Mouse (Mus musculus): ENCODE measurements around the gene Abl1.

Gene Abl1

GRCm38 (mm10) chr2:31787029-31787428, 98.9 kb downstream of the Abl1 start:
- peak; percentile 72 to 87 for DNase-seq (ENCODE audit: low spot score in 2 of 2)

DNA sequence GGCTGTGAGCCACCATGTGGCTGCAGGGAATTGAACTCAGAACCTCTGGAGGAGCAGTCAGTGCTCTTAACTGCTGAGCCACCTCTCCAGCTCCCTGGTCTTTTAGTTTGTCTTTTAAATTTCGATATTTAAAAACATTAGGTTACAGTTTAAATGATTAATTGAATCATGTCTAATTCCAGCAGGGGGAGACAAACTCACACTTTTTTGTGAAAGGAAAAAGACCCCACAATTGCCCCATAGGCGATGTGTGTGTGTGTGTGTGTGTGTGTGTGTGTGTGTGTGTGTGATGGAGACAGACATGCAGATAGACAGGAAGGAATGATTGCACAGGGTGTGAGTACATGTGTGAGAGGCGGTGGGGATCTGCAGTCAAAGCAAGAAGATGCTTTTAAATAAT, 100.1 kb downstream of the Abl1 start:
- no peak for DNase-seq (ENCODE audit: low spot score in 2 of 2)

DNA sequence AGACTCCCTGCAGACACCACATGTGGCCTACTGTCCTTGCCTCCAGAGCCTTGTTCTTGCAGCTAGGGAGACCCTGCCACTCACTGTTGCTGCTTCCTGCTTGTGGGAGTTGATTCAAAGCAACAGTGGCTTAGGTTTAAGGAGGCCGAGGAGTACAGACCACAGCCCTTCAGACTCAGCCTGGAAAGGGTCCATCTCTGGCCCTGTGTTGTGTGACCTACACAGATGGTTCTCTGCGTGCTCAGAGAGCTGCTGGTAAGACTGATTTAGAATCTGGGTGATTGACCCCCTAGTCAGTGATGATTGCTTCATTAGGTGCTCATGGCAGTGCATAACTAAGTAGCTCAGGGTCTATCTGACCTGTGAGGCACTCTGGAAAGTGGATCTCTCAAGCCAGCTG, 101.0 kb downstream of the Abl1 start:
- DNase-seq (ENCODE audit: low spot score in 2 of 2), result no peak

DNA sequence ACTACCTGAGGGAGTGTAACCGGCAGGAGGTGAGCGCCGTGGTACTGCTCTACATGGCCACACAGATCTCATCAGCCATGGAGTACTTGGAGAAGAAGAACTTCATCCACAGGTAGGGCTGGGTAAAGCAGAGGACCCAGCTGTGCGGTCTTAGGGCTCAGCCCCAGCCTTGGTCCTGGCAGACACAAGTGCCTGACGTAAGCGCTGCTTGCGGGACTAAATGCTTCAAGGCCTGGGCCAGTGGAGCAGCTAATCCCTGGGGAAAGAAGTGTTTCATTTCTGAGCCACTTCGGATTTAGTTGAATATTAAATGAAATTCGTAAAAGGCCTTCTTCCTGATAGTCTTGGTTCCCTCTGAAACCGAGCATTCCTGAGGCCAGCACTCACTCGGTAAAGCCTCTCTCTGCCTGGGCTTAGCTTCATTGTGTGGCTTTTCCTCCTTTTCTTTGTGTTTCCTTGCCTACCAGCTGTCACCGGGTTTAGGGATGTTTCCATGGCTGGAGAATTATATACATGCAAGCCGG, 102.6 kb downstream of the Abl1 start:
- no peak for DNase-seq (ENCODE audit: low spot score in 2 of 2)

- no peak for DNase-seq (ENCODE audit: low spot score in 2 of 2)
Observed at GRCm38 (mm10) chr2:31791260-31791659, 103.1 kb downstream of the Abl1 start.

- no peak for DNase-seq (ENCODE audit: low spot score in 2 of 2)
Observed at GRCm38 (mm10) chr2:31792611-31793010, 104.4 kb downstream of the Abl1 start.

DNA sequence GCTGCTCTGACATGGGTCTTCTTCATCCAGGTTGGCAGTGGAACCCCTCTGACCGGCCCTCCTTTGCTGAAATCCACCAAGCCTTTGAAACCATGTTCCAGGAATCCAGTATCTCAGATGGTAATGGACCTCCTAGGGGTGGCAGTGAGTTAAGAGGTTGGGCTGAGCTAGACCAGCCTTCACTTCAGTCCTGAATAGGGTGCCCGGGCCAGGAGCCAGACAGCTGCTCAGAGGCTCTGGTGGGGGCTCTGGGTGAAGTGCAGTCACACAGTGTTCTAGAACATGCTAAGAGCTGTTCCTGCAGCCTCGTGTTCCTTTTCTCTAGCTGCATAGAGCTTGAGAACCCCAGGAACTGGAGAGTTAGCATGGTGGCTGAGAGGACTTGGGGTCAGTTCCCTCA, 108.8 kb downstream of the Abl1 start:
- no peak for DNase-seq (ENCODE audit: low spot score in 2 of 2)

- no peak for DNase-seq (ENCODE audit: low spot score in 2 of 2)
Observed at GRCm38 (mm10) chr2:31801416-31801815, 113.2 kb downstream of the Abl1 start.

DNA sequence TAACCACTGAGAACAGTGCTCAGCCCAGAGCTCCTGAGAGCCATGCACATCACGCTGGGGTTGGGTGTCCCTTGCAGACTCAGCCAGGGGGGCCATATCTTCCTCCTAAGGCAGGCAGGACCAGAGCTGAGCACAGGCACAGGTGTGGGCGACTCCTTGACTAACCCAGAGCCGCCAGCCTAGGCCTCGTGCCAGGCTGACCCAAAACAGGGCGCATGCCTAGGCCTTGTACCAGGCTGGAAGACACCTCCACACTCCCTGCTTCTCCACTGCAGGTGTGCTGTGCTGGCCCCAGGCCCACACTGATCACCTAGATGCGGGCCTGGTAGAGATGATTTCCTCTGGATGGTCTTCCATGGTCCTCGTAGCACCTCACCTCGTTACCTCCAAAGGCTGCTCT, 114.6 kb downstream of the Abl1 start:
- DNase-seq (ENCODE audit: low spot score in 2 of 2), result no peak

DNA sequence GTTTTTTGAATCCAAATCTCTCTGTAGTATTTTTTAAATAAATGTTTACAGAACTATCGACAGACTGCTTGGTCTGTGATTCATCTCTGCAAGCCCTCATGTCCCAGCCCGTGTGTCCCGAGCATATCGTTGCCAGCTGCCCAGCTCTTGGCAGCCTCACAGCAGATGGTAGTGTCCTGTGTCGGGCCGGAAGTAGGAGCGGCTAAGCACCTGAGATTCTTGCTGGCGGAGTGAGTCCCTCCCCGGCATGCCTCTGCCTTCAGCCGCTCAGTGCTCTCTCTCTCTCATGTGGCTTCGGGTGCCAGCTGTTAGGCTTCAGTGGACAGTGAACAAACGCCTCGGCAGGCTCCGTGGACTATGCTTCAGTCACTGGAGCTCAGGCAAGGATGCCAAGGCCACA, 115.3 kb downstream of the Abl1 start:
- no peak for DNase-seq (ENCODE audit: low spot score in 2 of 2)

- no peak for DNase-seq (ENCODE audit: low spot score in 2 of 2)
Observed at GRCm38 (mm10) chr2:31806639-31807382, 118.6 kb downstream of the Abl1 start.

DNA sequence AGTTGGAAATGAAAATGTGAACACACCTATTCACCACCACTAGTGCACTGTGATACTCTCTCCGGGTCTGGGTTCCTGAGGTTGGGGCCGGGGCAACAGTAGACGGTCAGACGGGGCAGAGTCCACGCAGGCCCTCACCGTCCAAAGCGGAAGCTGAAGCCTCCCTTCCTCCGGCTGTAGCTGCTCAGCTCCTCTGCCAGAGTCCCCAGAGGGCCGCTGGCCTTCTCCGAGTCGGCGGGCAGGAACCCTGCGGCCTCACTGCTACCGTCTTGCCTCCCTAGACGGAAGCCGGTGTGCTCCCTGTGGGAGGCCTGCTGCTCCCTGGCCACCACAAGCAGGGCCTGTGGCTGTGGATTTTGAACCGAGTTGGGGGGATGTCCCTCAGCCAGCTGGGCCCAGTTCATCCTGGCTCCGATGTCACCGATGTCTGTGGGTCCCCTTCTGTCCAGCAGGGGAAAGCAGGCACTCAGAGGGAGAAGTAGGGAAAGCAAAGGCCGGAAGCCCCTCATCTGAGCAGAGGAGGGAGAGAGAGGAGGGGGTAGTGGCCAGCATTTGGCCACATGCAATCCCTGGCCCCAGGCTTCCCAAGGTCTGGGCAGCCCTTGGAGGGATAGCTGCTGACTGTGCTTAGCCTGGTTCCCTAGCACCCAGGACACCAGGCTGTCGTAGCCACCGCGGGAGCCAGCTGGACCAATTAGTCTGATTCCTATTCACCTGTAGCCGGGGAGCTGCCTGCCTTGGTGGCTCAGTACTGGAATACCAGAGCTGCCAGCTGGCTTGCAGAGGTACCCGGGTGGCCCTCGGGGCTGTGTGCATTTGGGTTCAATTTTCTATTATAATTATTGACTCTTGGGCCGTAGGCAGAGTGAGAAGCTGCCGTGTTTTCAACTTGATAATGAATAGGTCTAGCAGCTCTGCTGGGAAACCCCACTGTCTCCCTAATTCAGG, 120.5 kb downstream of the Abl1 start:
- DNase-seq (ENCODE audit: low spot score in 2 of 2), result no peak

DNA sequence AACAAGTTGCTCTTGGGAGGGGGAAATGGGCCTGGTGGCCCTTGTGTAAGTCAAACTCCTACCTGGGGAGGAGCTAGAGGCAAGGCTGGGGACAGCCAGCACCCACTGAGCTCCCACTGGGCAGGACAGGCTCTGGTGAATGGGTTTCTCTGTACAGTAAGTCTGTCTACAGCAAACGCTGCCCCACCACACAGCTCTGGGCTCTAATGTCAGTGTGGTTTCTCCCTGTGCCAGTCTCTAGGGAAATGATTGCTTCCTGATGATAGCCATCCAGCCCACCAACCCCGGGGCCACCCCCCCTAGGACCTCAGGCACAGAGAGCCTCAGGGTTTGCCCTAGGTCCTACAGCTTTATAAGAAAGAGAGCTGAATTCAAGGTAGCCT, 121.2 kb downstream of the Abl1 start:
- DNase-seq (ENCODE audit: low spot score in 2 of 2), result no peak

DNA sequence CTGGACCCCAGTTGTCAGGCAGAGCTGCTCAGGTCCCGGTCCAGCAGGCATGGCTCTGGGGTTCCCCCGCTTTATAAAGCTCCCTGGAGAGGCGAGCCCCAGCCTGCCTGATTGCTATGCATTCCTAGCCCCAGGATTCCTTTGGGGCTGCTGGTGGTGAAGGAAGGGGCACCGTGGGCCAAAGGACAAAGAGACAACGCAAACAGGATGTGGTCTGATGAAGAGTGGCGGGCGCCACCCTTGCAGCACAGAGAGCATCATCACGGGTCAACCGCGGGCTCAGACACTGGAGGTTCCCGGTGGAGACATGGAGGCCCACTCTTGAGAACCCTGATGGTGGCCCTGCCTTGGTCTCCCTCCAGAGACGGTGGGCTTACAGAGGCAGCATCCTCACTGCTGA, 122.3 kb downstream of the Abl1 start, which contains the start of gene Qrfp:
Qrfp (minus strand) TSS at position 137 of the 400 bp plus-strand sequence.
- no peak for DNase-seq (ENCODE audit: low spot score in 2 of 2)

DNA sequence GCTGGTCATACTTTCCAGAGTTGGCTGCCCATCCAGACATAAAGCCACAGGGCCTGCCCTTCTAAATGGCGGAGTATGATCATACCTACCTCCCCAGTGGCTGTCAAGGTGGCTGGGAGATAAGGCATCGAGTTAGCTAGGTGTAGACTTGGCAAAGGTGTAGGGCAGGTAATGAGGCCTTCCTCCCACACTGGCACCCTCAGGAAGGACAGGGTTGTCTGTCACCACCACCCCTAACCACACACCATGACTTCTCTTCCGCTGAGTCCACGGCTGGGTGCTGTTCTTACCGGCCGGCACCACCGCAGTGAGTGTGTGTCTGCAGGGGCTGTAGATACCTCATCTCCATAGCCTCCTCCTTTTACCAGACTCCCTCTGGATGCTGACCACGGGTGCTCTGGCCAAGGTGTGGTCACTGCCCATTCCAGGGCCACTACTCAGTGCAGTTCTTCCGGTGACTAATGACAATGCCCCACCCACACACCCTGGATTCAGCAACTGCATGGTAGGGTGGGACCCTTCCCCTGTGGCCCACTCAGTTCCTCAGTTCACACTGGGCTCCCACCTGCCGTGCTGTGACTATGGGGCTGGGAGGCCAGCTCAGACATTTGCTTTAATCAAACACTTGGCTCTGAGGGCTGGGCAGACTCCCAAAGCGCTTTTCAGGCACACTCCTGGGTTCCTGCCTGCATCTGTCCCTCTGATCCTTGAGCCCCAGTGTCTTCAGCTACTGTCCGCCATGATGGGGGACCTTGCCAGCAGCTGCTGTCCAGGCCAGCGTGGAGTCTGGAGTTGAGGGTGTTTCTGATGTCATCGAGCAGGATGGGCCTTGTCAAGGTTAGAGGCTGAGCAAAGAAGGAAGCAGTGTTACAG, 123.1 kb downstream of the Abl1 start:
- DNase-seq (ENCODE audit: low spot score in 2 of 2), result peak in 1 of 2 experiments; percentile 38

DNA sequence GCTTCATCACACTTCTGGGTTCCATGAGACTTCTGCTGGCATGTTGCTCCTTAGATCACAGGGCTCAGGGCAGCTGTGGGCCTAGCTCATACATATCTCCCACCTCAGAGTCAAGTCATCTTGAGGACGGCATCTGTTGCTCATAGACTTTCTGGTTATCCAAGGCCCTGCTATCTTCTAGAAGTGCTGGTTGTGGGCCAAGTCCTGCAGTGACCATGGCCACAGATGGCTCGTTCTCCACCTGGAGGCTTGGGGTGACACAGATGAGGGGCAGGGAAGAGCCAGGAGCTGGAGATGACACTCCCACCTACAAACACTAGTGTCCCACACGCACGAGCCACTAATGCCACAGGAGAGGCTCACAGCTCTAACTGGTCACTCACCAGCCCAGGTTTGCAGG, 125.5 kb downstream of the Abl1 start:
- no peak for DNase-seq (ENCODE audit: low spot score in 2 of 2)

DNA sequence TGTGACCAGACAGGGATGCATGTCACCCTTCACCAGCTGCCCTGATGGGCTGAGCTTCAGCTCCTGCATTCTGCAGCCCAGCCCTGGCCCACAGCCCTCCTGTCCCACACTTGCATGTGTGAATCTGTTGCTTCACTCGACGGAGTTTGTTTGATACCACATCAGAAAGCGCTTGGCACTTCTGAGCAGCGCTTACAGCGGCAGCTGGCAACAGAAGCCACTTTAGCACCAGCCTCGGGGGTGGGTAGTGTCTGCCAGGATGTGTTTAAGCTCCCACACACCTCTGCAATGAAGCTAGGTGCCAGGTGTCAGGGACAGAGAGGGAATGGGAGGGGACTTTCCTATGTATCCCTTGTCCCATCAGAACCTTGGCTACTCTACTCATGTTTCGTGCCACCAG, 126.5 kb downstream of the Abl1 start:
- no peak for DNase-seq (ENCODE audit: low spot score in 2 of 2)

GRCm38 (mm10) chr2:31815367-31815766, 127.2 kb downstream of the Abl1 start:
- DNase-seq (ENCODE audit: low spot score in 2 of 2), result peak; percentile 45 to 79

GRCm38 (mm10) chr2:31822524-31823371, 134.6 kb downstream of the Abl1 start:
- DNase-seq (ENCODE audit: low spot score in 2 of 2), result peak; percentile 26 to 85

- DNase-seq (ENCODE audit: low spot score in 2 of 2), result peak in 1 of 2 experiments; percentile 68
Observed at GRCm38 (mm10) chr2:31823933-31824730, 136.0 kb downstream of the Abl1 start.

Data from spleen, postnatal 10 days (tissue).